Mouse (Mus musculus): Measurements from ENCODE around the gene S1pr1. TPM values are rescaled to one million over a fixed set of nuclear protein-coding genes. Genes with fewer than 3 reads are reported as not detected.

Gene S1pr1
- polyA plus RNA-seq, 2 experiments: 18.5 to 20.5 TPM

DNA sequence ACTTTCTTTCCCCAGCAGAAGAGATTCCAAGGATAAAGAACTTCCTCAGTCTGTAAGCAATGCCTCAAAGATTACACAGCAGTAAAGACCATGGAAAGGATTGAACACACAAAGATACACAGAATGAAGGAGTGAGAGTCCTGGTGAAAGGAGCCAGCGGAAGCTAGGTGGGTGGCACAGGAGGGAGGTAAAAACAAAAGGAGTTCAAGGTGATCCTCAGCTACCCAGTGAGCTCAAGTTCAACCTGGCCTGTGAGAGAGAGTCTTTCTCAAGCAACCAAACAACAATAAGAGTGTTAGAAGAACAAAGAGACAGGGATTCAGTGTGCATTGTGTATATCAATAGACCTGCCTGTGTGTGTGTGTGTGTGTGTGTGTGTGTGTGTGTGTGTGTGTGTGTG lies 25.0 kb downstream of the S1pr1 start:
- Histone ChIP-seq H3K4me3 (replicated peaks; ENCODE audit: low read length) (no peak overlapping the region), H3K4me1 (ENCODE audit: control insufficient read depth, insufficient read depth, low read length) (no peaks in the 10 kb centered on the region), H3K27me3 (ENCODE audit: control insufficient read depth, insufficient read depth, low read length) (no peaks in the 10 kb centered on the region), H3K9me3 (ENCODE audit: control insufficient read depth, low read length) (no peaks in the 10 kb centered on the region), H3K4me2 (replicated peaks; ENCODE audit: low read depth, low read length, severe bottlenecking) (no peak overlapping the region), H3K36me3 (ENCODE audit: control insufficient read depth, insufficient read depth, low read length) (no peaks in the 10 kb centered on the region), H3K9ac (ENCODE audit: low read depth, low read length, severe bottlenecking) (no peak overlapping the region), H3K27ac (replicated peaks; ENCODE audit: low read depth, low read length) (no peak overlapping the region)
- DNase-seq (ENCODE audit: low spot score) (no peak), ATAC-seq (ENCODE audit: low FRiP score, low read depth) (no peak)
- no peak for TF ChIP-seq POLR2A (IDR thresholded peaks at IDR 0.05; ENCODE audit: borderline replicate concordance, extremely low read depth, insufficient read depth, insufficient read length)
- 81% methylated on average over 1 of the region's 1 CpGs for WGBS

DNA sequence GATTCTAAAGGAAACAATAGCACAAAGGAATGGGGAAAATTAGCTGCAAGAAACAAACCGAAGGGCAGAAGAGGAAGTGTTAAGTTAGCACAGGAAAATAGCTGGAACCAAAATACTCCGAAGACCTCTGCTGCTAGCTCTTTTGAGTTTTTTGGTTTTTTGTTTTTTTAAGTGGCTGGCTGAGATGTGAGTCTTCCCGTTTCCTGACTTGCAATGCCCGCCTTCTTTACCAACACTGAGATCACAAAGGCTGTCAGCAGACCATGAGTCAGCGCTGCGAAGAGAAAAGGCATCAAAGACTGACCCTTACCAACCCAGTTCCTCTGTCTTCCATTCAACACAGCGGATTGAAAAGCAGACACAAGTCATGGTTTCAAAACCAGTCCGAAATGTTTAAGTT lies 25.5 kb downstream of the S1pr1 start:
- no peak overlapping the region for H3K9ac ChIP-seq (ENCODE audit: low read depth, low read length, severe bottlenecking)
- no peak overlapping the region for H3K27ac ChIP-seq (replicated peaks; ENCODE audit: low read depth, low read length)
- no peak for DNase-seq (ENCODE audit: low spot score)
- no peak overlapping the region for H3K4me3 ChIP-seq (replicated peaks; ENCODE audit: low read length)
- H3K4me1 ChIP-seq (ENCODE audit: control insufficient read depth, insufficient read depth, low read length): no peaks in the 10 kb centered on the region
- H3K4me2 ChIP-seq (replicated peaks; ENCODE audit: low read depth, low read length, severe bottlenecking): no peak overlapping the region
- no peaks in the 10 kb centered on the region for H3K9me3 ChIP-seq (ENCODE audit: control insufficient read depth, low read length)
- WGBS: 61% methylated on average over 8 of the region's 8 CpGs
- ATAC-seq (ENCODE audit: low FRiP score, low read depth): no peak
- H3K36me3 ChIP-seq (ENCODE audit: control insufficient read depth, insufficient read depth, low read length): no peaks in the 10 kb centered on the region
- H3K27me3 ChIP-seq (ENCODE audit: control insufficient read depth, insufficient read depth, low read length): no peaks in the 10 kb centered on the region
- no peak for TF ChIP-seq POLR2A (IDR thresholded peaks at IDR 0.05; ENCODE audit: borderline replicate concordance, extremely low read depth, insufficient read depth, insufficient read length)

DNA sequence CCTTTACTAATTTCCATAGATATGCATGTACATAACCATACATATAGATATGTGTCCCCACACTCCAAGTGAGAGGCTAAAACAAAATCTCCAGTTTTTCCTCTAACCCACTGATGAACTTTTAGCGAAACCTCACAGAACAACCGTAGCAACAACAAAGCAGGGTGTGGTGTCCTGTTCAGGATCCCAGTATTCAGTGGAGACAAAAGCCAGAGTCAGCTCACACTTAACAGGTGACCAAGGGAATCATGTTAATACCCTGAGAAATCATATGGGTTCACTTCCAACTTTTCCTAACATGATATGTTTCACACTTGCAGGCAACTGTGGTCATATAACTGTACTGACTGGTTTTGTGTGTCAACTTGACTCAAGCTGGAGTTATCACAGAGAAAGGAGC lies 27.1 kb downstream of the S1pr1 start:
- Histone ChIP-seq H3K9ac (ENCODE audit: low read depth, low read length, severe bottlenecking) (no peak overlapping the region), H3K4me2 (replicated peaks; ENCODE audit: low read depth, low read length, severe bottlenecking) (no peak overlapping the region)
- no peak for ATAC-seq (ENCODE audit: low FRiP score, low read depth)

DNA sequence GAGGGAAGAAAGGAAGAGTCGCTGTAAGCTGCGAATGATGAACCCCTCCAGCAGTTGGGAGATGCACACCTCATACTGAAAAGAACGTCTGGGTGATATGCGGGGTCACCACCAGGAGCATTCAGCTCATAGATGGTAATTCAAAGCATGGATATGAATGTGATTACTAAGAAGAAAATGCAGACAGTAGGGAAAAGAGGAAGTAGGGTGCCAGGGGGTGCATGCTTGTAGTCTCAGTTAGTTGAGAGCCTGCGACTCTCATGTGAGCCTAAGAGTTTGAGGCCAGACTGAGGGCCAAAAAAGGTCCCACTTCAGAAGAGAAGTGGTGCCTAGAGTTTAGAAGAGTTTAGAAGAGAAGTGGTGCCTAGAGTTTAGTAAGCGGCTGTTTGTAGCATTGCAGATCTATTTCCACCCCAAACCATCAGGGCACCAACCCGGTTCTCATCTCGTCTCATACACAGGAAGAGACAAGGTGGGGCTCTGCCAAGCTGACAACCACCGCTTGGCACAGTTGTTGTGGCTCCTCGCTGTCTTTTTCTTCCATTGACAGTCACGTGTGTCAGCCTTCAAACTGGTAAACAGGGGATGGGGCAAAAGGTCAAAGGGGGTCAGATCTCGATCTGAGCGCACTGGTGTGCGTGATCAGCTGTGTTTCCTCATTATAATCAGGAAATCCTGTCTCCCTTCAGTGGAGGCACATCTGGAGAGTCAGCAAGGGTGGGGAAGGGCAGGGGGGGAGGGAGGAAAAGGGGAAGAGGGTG lies 32.4 kb downstream of the S1pr1 start:
- no peak overlapping the region for H3K4me2 ChIP-seq (replicated peaks; ENCODE audit: low read depth, low read length, severe bottlenecking)
- H3K9me3 ChIP-seq (ENCODE audit: control insufficient read depth, low read length): no peaks in the 10 kb centered on the region
- no peak overlapping the region for H3K27ac ChIP-seq (replicated peaks; ENCODE audit: low read depth, low read length)
- TF ChIP-seq POLR2A (IDR thresholded peaks at IDR 0.05; ENCODE audit: borderline replicate concordance, extremely low read depth, insufficient read depth, insufficient read length): no peak
- H3K9ac ChIP-seq (ENCODE audit: low read depth, low read length, severe bottlenecking): no peak overlapping the region
- no peak overlapping the region for H3K4me3 ChIP-seq (replicated peaks; ENCODE audit: low read length)
- no peaks in the 10 kb centered on the region for H3K4me1 ChIP-seq (ENCODE audit: control insufficient read depth, insufficient read depth, low read length)
- DNase-seq (ENCODE audit: low spot score) (no peak), ATAC-seq (ENCODE audit: low FRiP score, low read depth) (no peak)
- no peaks in the 10 kb centered on the region for H3K27me3 ChIP-seq (ENCODE audit: control insufficient read depth, insufficient read depth, low read length)
- no peaks in the 10 kb centered on the region for H3K36me3 ChIP-seq (ENCODE audit: control insufficient read depth, insufficient read depth, low read length)
- WGBS: 69% methylated on average over 14 of the region's 14 CpGs

More for the DNA sequence above, 27.1 kb downstream of the S1pr1 start:
- WGBS: 84% methylated on average over 2 of the region's 2 CpGs
- Histone ChIP-seq H3K4me3 (replicated peaks; ENCODE audit: low read length) (no peak overlapping the region), H3K9me3 (ENCODE audit: control insufficient read depth, low read length) (no peaks in the 10 kb centered on the region), H3K4me1 (ENCODE audit: control insufficient read depth, insufficient read depth, low read length) (no peaks in the 10 kb centered on the region), H3K27me3 (ENCODE audit: control insufficient read depth, insufficient read depth, low read length) (no peaks in the 10 kb centered on the region), H3K36me3 (ENCODE audit: control insufficient read depth, insufficient read depth, low read length) (no peaks in the 10 kb centered on the region), H3K27ac (replicated peaks; ENCODE audit: low read depth, low read length) (no peak overlapping the region)
- no peak for TF ChIP-seq POLR2A (IDR thresholded peaks at IDR 0.05; ENCODE audit: borderline replicate concordance, extremely low read depth, insufficient read depth, insufficient read length)
- DNase-seq (ENCODE audit: low spot score): no peak

DNA sequence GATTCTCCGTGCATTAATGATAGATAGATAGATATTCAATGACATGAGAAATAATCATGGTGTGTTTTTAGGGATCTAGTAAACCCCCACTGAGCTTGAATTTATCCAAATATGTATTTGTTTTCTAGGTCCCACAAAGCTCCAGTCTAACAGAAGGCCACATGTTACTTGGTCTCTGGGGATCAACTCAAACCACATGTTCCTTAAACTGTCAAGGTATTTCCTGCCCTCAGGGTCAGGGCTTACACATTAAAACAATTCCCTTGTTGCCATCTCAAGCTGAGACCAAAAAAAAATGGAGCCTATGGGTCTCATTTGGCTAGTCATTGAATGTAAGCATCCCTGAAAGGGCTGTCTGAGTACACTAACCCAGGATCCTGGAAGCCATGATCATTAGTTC lies 33.7 kb downstream of the S1pr1 start:
- Histone ChIP-seq H3K9me3 (ENCODE audit: control insufficient read depth, low read length) (no peaks in the 10 kb centered on the region), H3K4me1 (ENCODE audit: control insufficient read depth, insufficient read depth, low read length) (no peaks in the 10 kb centered on the region), H3K4me3 (replicated peaks; ENCODE audit: low read length) (no peak overlapping the region), H3K36me3 (ENCODE audit: control insufficient read depth, insufficient read depth, low read length) (no peaks in the 10 kb centered on the region), H3K4me2 (replicated peaks; ENCODE audit: low read depth, low read length, severe bottlenecking) (no peak overlapping the region), H3K27ac (replicated peaks; ENCODE audit: low read depth, low read length) (no peak overlapping the region), H3K9ac (ENCODE audit: low read depth, low read length, severe bottlenecking) (no peak overlapping the region), H3K27me3 (ENCODE audit: control insufficient read depth, insufficient read depth, low read length) (no peaks in the 10 kb centered on the region)
- WGBS: 85% methylated on average over 1 of the region's 1 CpGs
- ATAC-seq (ENCODE audit: low FRiP score, low read depth) (no peak), DNase-seq (ENCODE audit: low spot score) (no peak)
- TF ChIP-seq POLR2A (IDR thresholded peaks at IDR 0.05; ENCODE audit: borderline replicate concordance, extremely low read depth, insufficient read depth, insufficient read length): no peak

All from limb, embryonic 14.5 days (tissue).